Mouse (Mus musculus) lung, postnatal 0 days (tissue): ENCODE results near the gene Cdc42. TPM values are rescaled to one million over a fixed set of nuclear protein-coding genes. Genes with fewer than 3 reads are reported as not detected.

Experiments used
- ATAC-seq: fragments of 200-750 bp; cut with Nextera tagmentation; 2 replicates; pipeline ENCODE4 v1.8.0; 2017; ENCODE audit warnings: moderate library complexity
- DNase-seq: peaks from one replicate; pipeline ENCODE4 v3.0.0-alpha.2; 2016; ENCODE audit warnings: low spot score
- H3K27ac ChIP-seq: fragments of 300-500 bp; sonication (generic); 2 replicates; pipeline ENCODE4 v1.5.1; 2014; ENCODE audit warnings: antibody characterized with exemption, mild to moderate bottlenecking, low read length, mixed read lengths
- H3K27me3 ChIP-seq: fragments of 300-500 bp; sonication (generic); replicated peaks from 2 replicates; pipeline ENCODE4 v1.6.1; 2014; ENCODE audit warnings: low read length, mixed read lengths; ENCODE audit not compliant: insufficient read depth
- H3K36me3 ChIP-seq: fragments of 300-500 bp; sonication (generic); 2 replicates; pipeline ENCODE4 v1.6.1; 2014; ENCODE audit warnings: low read length, mixed read lengths; ENCODE audit not compliant: insufficient read depth
- H3K4me1 ChIP-seq: fragments of 300-500 bp; sonication (generic); 2 replicates; pipeline ENCODE4 v1.6.1; 2014; ENCODE audit warnings: antibody characterized with exemption, low read depth, low read length, mixed read lengths; ENCODE audit not compliant: insufficient read depth
- H3K4me2 ChIP-seq: fragments of 300-500 bp; sonication (generic); replicated peaks from 2 replicates; pipeline ENCODE4 v1.6.1; 2014; ENCODE audit warnings: low read depth, mild to moderate bottlenecking, low read length, moderate library complexity, mixed read lengths
- H3K4me3 ChIP-seq: fragments of 300-500 bp; sonication (generic); 2 replicates; pipeline ENCODE4 v1.5.1; 2014; ENCODE audit warnings: low read depth, low read length
- H3K9ac ChIP-seq: fragments of 300-500 bp; sonication (generic); replicated peaks from 2 replicates; pipeline ENCODE4 v1.6.1; 2014; ENCODE audit warnings: low read depth, mild to moderate bottlenecking
- H3K9me3 ChIP-seq: fragments of 300-500 bp; sonication (generic); 2 replicates; pipeline ENCODE4 v1.6.1; 2016; ENCODE audit warnings: low read length, mixed read lengths
- CTCF ChIP-seq: IDR thresholded peaks from 2 replicates; pipeline ENCODE4 v1.5.1; 2016; ENCODE audit warnings: antibody characterized with exemption, mild to moderate bottlenecking
- EP300 ChIP-seq: IDR thresholded peaks from 2 replicates; pipeline ENCODE4 v1.6.1; 2016; ENCODE audit warnings: antibody characterized with exemption, mild to moderate bottlenecking, control low read depth
- WGBS: fragments of 180-500 bp; shearing (Covaris S2); extraction: QIAGEN DNeasy Blood & Tissue Kit; methylation state at CpG from one replicate; pipeline ENCODE4 v1.1.7; 2014; 5-methylcytosine and 5-hydroxymethylcytosine counted together
- polyA plus RNA-seq: library from polyadenylated mRNA; unstranded; fragments of >200 nt; fragmentation: Nextera tagmentation; extraction: Ambion mirVana; gene quantifications from 2 replicates; pipeline ENCODE4 v1.2.1, GENCODE M21; 2015

Cdc42 gene
- polyA plus RNA-seq, 1 experiment from 2014 or later: 545 TPM

- Histone ChIP-seq H3K9ac (no peak overlapping the region), H3K4me1 (no peaks in the 10 kb centered on the region), H3K36me3 (no peaks in the 10 kb centered on the region), H3K27me3 (no peaks in the 10 kb centered on the region), H3K4me3 (no peak overlapping the region), H3K4me2 (no peak overlapping the region), H3K9me3 (no peaks in the 10 kb centered on the region), H3K27ac (no peak overlapping the region)
- ATAC-seq (no peak), DNase-seq (no peak)
- TF ChIP-seq EP300 (no peak), CTCF (no peak)
- 86% methylated on average over 13 of the region's 13 CpGs for WGBS
Observed at GRCm38 (mm10) chr4:137300227-137300626, 57.3 kb downstream of the Cdc42 start.

GRCm38 (mm10) chr4:137298406-137298805 lies 59.1 kb downstream of the Cdc42 start:
- Histone ChIP-seq H3K9ac (no peak overlapping the region), H3K27me3 (no peaks in the 10 kb centered on the region), H3K4me2 (no peak overlapping the region), H3K9me3 (no peaks in the 10 kb centered on the region), H3K4me3 (no peak overlapping the region), H3K27ac (no peak overlapping the region), H3K36me3 (no peaks in the 10 kb centered on the region), H3K4me1 (no peaks in the 10 kb centered on the region)
- TF ChIP-seq CTCF (no peak), EP300 (no peak)
- DNase-seq: no peak
- no peak for ATAC-seq
- WGBS: 74% methylated on average over 8 of the region's 8 CpGs

GRCm38 (mm10) chr4:137297611-137298010 lies 59.9 kb downstream of the Cdc42 start:
- no peaks in the 10 kb centered on the region for H3K4me1 ChIP-seq
- no peak overlapping the region for H3K4me2 ChIP-seq
- no peaks in the 10 kb centered on the region for H3K36me3 ChIP-seq
- ATAC-seq (no peak), DNase-seq (no peak)
- no peaks in the 10 kb centered on the region for H3K27me3 ChIP-seq
- H3K27ac ChIP-seq: no peak overlapping the region
- no peaks in the 10 kb centered on the region for H3K9me3 ChIP-seq
- WGBS: 75% methylated on average over 4 of the region's 4 CpGs
- H3K4me3 ChIP-seq: no peak overlapping the region
- H3K9ac ChIP-seq: no peak overlapping the region
- TF ChIP-seq CTCF: no peak
- TF ChIP-seq EP300: no peak

GRCm38 (mm10) chr4:137294951-137295350 lies 62.6 kb downstream of the Cdc42 start:
- DNase-seq (no peak), ATAC-seq (no peak)
- TF ChIP-seq CTCF: no peak
- TF ChIP-seq EP300: no peak
- no peaks in the 10 kb centered on the region for H3K36me3 ChIP-seq
- H3K27me3 ChIP-seq: no peaks in the 10 kb centered on the region
- WGBS: 80% methylated on average over 8 of the region's 8 CpGs
- no peaks in the 10 kb centered on the region for H3K4me1 ChIP-seq
- H3K9ac ChIP-seq: no peak overlapping the region
- H3K27ac ChIP-seq: no peak overlapping the region
- H3K9me3 ChIP-seq: no peaks in the 10 kb centered on the region
- no peak overlapping the region for H3K4me3 ChIP-seq
- H3K4me2 ChIP-seq: no peak overlapping the region

GRCm38 (mm10) chr4:137294474-137294873 lies 63.0 kb downstream of the Cdc42 start:
- TF ChIP-seq EP300 (no peak), CTCF (no peak)
- 85% methylated on average over 5 of the region's 5 CpGs for WGBS
- no peak for ATAC-seq

GRCm38 (mm10) chr4:137294032-137294431 lies 63.5 kb downstream of the Cdc42 start:
- WGBS: 66% methylated on average over 7 of the region's 7 CpGs
- Histone ChIP-seq H3K4me3 (no peak overlapping the region), H3K4me2 (no peak overlapping the region), H3K36me3 (no peaks in the 10 kb centered on the region), H3K9ac (no peak overlapping the region), H3K27ac (no peak overlapping the region), H3K27me3 (no peaks in the 10 kb centered on the region), H3K9me3 (no peaks in the 10 kb centered on the region), H3K4me1 (no peaks in the 10 kb centered on the region)
- no peak for DNase-seq
- ATAC-seq: no peak
- TF ChIP-seq CTCF (no peak), EP300 (no peak)

More at GRCm38 (mm10) chr4:137294474-137294873, 63.0 kb downstream of the Cdc42 start:
- no peak overlapping the region for H3K4me3 ChIP-seq
- no peak overlapping the region for H3K4me2 ChIP-seq
- no peak overlapping the region for H3K27ac ChIP-seq
- H3K36me3 ChIP-seq: no peaks in the 10 kb centered on the region
- DNase-seq: no peak
- no peaks in the 10 kb centered on the region for H3K9me3 ChIP-seq
- H3K9ac ChIP-seq: no peak overlapping the region
- no peaks in the 10 kb centered on the region for H3K4me1 ChIP-seq
- no peaks in the 10 kb centered on the region for H3K27me3 ChIP-seq

GRCm38 (mm10) chr4:137292625-137293024 lies 64.9 kb downstream of the Cdc42 start:
- H3K27ac ChIP-seq: no peak overlapping the region
- H3K9ac ChIP-seq: no peak overlapping the region
- no peaks in the 10 kb centered on the region for H3K9me3 ChIP-seq
- H3K4me2 ChIP-seq: no peak overlapping the region
- 82% methylated on average over 7 of the region's 7 CpGs for WGBS
- TF ChIP-seq CTCF: no peak
- TF ChIP-seq EP300: no peak
- H3K4me3 ChIP-seq: no peak overlapping the region
- DNase-seq (no peak), ATAC-seq (no peak)
- no peaks in the 10 kb centered on the region for H3K27me3 ChIP-seq
- H3K4me1 ChIP-seq: no peaks in the 10 kb centered on the region
- H3K36me3 ChIP-seq: no peaks in the 10 kb centered on the region
